Mouse (Mus musculus) cerebral cortex, adult 2 months (tissue): ENCODE data around the gene Begain.

Experiments
- WGBS: fragments of 180-500 bp; shearing (Covaris S2); methylation state at CpG from one replicate; pipeline ENCODE4 v1.1.7; 2018; 5-methylcytosine and 5-hydroxymethylcytosine counted together

The Begain gene

DNA sequence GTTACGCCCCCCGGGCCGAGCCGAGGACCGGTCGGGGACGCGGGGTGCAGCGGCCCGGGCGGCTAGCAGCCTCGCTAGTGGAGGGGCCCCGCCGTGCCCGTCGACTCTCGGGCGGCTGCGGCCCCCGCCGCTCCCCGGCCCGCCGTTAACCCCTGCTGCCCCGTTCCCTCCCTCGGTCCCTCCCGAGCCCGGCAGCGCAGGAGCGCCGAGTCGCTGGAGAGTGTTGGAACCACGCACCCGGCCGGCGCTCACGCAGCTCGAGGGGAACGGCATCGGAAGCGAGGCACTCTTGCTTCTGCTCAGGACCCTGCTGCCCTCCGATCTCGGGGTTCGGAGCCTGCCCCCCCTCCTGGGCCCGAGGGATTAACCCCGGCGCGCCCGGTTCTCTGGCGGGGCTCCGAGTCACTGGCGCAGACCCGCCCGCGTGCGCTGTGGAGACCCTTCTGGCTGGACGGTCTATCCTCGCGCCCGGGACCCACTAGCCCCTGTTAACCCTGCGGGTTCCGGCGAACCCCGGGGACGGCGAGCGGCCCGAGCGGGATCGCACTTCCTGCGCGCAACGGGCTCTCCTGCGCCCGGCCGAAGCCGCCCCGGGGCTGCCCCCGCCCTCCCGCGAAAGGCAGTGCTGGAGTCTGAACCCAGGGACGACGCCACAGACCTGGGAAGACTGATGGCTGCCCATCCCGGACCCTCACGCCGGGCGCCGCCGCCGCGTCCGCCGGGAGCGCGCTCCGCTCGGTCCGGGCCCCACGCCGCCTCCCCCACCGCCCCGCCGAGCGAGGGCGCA, 14.8 kb downstream of the Begain start:
- WGBS = under 1% methylated on average over 90 of the region's 105 CpGs

DNA sequence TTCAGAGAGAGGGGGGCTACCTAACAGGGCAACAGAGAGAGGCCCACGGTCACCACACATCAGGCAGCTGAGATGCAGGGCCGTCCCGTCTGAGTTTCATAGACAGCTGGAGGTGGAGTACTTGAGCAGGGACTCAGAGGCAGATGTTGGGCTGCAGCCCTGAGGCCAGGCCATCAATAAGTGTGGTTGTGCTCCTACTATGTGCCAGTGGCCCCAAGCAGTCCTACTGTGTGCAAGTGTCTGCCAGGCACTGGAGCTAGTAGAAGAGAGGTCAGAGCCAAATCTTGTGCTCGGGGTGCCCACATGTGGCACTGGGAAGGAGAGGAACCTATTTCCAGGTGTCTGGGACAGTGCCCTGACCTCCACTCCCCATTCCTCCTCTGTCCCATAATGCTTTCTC, 18.1 kb downstream of the Begain start:
- 88% methylated on average over 4 of the region's 4 CpGs for WGBS

DNA sequence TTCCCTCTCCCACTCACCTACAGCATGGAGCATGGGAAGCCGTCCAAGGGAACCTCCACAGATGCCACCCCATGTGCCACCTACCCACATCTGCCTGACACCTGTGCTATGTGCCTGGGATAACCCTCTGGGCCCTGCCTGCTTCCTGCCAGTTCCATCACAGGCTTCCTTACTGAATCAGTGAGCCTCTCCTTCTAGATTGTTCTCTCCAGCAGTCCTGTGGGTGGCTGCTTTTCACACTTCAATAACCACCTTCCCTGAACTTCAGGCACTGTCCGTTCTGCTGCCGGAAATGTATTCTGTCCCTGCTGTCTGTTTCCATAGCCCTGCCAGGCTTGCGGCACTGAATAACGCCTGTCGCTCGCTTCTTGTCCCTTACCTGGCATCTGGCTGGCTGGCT, 22.4 kb downstream of the Begain start:
- WGBS = 55% methylated on average over 7 of the region's 7 CpGs

DNA sequence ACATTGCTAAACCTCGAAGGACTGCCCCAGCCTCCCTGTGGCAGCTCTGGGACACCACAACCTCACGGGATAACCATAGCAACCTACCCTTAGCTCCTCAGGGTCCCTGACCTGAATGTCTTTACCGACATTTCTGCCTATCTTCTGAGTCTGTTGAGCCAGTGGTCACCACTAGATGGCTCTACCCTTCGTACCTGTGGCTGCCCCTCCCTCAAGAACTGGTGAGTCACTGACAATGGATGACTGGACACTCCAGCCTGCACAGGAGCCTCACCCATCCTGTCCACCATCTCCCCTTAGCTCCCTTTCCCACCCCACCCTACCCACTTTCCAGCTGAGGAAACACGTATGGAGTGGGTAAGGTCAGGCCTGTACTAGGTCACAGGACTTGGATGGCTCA, 23.5 kb downstream of the Begain start:
- WGBS = 31% methylated on average over 5 of the region's 5 CpGs

DNA sequence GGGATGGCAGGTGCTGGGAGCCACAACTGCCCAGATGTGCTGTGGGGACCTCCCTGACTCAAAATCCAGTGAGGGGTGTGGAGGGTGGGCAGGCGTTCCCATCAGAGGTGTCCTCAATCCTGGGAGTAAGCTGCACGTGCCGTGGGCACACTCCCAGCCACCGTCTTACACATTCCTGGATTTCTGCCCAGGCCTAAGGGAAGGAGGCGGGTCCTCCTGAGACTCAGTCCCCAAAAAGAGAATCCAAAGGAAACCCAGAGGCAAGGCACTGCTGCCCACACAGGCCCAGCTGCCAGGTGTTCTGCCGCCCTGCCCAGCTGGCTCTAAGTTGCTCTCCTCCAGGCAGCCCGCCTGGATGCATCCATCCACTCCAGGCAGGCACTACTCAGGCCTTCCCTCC, 28.7 kb downstream of the Begain start:
- 35% methylated on average over 7 of the region's 7 CpGs for WGBS

DNA sequence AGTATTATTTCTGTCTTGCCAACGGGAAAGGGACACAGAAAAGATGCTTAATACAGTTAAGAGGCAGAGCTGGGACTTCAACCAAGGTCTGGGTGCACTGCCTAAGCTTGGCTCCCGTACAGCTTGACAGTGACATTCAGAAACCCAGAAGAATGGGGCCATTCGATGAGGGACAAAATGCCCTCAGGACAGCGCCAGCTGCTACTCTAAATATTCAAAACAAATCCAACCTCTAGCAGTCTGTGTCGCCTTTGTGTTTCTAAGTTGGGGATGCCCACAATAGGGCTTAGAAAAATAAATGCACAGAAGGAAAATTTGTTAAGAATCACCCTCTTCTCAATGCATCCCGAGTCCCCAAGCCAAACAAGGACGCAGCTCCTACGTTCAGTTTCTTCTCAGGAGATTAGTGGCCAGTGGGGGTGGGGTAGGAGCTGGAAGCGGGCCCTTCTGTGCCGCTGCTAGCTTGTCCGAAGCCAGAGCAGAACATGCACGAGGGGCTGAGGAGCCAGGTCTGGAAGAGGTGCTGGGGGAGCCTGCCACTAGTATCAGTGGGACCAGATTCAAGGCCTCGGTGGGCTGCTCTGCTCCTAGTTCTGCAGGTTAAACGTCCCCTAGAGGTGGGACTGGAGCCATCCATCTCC, 29.7 kb downstream of the Begain start:
- 37% methylated on average over 14 of the region's 14 CpGs for whole genome bisulfite sequencing

DNA sequence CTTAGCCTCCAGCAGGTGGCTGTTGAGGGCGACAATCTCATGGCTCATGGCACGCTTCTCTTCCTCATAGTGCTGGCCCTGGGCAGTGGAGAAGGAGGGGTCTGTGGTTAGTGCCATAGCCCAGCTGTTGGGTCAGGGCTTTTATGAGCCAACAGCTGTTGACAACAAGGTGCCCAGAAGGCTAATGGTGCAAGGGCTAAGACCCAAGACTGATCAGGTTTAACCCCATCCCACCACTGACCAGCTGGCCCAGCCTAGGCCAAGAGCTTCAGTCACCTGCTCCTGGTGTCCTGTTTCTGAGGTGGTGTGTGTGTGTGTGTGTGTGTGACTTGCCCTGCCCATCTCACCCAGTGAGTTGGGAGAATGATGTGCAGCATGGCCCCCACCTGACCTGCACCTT, 31.0 kb downstream of the Begain start:
- 91% methylated on average over 2 of the region's 2 CpGs for WGBS

DNA sequence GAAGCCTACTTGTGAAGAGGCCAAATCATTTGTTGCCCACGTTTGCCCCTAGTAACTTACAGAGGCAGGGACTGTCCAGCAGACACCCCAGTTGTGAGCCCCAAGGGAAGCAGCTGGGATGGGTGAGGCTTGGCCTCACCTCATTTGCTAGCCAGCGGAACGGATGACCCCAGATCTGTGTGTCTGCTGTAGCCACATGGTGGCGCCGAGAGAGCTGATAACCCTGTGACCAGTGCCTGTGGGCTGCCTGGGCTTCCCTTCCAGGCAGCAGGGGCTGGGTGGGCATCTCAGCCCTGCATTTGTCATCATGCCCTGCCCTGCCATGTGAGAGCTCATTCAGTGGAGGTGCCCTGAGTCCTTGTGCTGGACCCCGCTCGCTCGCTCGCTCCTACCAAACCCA, 44.2 kb downstream of the Begain start:
- 83% methylated on average over 9 of the region's 9 CpGs for WGBS

DNA sequence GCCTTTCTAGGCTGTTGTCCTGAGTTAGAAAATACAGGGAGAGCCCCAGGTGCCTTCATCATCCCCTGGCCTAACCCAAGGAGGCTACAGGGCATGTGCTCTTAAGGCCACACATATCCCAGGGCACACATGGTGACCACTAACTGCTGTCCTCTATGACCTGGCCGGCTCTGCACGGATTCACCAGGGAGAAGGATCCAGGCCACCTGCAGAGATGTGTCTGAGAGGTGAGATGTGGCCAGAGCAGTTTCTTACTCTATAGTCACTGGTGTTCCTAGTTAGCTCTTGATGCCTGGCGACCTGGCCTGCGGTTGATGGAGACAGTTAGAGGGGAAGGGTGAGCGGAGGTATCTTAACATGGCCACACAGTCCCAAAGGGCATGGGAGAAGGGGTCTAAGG, 45.1 kb downstream of the Begain start:
- 91% methylated on average over 5 of the region's 5 CpGs for WGBS

DNA sequence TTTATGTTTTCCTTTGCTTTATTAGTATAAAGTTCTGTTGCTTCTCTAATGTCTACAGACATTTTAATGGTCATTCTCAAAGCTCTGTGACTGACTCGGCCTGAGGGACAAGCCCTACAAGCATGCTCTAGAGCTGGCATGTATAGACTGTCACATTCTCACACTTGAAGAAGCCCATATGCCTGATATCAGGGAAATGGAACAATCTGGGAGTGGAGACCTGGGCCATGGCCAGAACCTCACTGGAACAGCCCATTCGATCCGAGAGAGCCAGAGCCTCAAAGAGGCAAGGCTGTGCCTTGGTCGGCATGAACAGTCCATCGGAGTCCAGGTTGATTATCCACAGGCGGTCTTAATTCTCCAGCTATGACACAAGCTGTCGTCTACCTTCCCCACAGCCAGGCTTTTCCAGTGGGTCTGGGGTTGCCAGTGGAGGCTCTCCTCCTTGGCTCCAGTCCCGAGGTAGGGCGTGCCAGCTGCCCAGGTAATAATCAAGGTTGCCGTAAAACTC, 45.8 kb downstream of the Begain start:
- 83% methylated on average over 10 of the region's 10 CpGs for WGBS

DNA sequence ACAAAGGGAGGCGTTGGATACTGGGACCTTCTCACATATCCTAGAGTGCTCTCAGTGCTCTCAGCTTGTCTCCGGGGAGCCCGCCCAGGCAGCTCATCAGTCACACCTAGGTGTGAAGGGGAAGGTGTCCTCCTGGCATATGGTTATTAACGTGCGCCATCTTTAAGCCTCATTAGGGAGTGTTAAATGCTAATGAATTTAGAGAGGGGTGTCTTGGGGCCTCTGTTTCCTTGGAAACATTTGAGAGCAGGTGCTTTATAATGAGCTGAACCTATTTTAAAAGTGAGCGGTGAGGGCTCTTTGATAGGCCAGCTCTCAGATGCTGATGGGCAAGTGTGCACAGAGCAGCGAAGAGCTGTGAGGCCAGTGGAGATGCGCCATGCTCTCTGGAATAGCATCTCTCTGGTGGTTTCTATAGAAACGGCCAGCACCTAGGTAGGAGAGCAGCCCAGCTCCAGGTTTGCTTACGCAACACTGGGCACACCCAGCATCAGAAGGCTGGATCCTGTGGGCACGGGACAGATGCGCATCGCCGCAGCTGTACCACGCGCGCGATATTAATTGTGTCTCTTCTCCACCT, 57.9 kb downstream of the Begain start:
- WGBS = 62% methylated on average over 18 of the region's 18 CpGs

DNA sequence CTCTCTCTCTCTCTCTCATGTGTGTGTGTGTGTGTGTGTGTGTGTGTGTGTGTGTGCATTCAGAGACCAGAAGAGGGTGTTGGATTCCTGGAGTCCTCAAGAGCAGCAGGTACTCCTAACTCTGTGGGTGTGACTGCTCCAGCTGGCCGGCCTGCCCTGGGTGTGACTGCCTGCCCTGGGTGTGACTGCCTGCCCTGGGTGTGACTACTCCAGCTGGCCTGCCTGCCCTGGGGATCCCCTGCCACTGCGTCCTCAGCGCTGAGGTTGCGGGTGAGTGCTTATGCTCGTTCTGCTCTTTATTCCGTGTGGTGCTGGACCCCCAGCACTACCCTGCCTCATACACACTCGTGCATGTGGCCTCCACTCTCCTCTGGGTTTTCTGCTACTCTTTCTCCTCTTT, 65.0 kb downstream of the Begain start:
- 87% methylated on average over 7 of the region's 7 CpGs for WGBS

DNA sequence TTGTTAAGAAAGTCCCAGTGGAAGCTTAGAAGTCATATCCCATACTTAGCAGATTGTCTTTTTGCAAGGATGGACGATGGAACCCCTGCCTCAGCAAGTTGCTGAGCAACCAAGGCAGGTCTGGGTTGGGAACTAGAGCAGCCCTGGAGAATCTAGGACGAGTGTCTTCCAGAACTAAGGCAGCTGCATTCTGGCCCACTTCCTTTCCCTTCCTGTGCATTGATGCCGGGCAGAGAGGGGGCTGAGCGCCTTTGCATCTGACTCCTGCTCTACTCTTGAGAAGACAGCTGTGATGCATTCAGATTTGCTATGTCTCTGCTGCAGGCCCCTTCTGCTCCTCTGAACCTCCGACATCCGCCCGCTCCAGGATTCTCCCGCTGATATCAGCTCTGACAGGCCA, 70.8 kb downstream of the Begain start:
- 73% methylated on average over 8 of the region's 8 CpGs for WGBS

DNA sequence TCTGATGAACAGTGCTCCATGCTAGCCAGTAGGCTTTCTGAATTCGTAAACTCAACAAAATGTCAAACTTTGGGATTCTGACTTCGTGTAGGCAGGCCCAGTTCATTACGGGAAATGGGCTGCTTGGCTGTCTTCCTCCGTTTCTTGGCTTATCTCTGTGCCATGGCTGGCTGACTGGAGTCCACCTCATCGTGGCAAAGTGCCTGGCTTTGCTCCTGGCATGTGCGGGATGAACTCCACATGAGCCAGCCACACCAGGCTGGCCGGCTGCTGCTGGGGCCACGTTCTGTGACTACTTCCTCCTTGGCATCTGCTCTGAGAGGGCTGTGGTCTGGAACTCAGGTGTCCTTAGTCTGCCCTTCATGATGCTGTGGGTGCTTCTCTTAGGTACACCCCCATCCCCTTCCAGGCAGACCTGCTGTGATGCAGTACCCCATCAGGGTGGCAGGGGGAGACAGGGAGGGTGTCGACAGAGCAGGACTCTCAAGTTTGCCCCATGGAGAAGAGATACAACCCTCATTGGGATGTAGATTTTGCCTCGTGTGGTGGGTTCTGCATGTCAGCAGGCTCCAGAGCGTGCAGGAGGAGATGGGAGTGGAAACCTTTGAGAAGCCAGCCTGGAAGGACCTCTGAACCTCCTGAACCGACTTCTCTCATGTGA, 71.9 kb downstream of the Begain start:
- WGBS = 79% methylated on average over 12 of the region's 12 CpGs

DNA sequence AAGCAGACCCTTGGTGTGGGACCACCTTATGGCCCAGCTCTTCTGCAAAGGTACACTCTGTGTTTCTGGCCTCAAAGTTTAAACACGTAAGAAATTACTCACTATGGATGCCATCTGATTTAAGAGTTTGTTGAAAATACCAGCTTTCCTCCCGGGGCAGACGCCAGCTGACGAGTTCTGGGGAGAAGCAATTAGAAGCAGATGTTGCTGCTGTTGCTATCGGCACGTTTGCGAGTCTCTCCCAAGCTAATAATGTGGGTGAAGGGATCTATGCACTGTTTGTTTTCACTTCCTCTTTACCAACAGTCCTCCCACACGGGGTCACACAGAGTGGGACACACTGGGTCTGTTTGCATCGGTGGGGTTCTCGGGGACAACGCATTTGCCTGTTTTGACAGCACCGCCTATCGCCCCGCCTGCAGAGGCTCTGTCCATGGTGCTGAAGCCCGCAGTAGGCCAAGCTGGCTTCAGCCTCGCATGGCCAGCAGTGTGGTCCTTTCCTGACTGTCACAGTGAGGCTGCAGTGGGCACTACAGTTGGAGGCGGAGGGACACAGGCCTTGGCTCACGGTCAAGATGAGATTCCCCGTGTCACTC, 73.5 kb downstream of the Begain start:
- 47% methylated on average over 19 of the region's 19 CpGs for WGBS

DNA sequence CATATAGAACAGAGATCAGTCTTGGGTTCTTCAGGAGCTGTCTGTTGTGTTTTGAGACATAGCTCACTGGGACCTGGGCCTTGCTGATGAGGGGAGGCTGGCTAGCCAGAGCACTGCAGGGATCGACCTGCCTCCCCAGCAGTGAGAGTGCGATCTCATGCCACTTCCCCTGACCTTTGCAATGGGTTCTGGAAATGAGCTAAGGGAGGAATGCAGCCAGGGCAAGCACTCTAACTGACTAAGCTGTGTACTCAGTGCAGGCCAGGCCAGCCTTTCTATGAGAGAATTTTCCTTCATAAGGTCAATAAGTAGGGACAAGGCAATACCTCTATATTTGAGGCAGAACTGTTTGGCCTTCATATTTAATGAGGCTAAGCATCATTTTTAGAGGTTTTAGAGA, 75.0 kb downstream of the Begain start:
- WGBS = 81% methylated on average over 2 of the region's 2 CpGs

DNA sequence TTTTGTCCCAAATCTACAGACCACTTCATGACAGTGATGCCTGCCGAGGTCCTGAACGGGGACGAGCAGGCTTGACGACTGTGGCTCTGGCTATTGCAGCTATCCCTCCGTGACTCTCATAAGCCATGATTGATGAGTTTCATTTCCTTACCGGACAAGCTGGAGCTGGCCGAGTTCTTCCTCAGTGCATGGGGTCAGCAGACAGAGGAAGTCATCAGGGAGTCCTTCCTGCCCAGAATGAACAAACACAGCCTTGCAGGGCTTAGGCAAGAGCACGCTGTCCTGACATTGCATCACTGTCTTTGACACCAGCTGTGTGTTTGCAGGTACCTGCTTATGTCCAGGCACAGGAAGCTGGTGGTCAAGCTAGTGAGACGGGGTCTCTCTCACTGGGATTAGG, 77.6 kb downstream of the Begain start:
- WGBS = 73% methylated on average over 9 of the region's 9 CpGs

DNA sequence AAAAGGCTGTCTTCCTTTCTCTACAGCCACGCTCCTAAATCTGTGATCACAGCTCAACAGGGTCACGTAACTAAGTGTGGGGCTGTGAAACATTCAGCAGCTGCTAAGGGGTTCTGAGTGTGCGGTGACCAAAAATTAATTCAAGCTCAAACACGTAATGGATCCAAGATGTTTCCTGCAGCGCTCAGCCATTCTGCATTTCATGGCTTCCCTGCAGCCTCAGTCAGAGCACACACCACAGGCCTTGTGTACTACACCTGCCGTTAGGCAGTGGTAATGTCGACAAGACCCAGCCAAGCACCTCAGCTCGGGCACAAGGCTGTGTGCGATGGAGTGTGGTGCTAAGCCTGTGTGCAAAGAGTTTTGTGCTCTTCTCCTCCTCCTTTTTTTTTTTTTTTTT, 80.6 kb downstream of the Begain start:
- WGBS = 89% methylated on average over 9 of the region's 9 CpGs

DNA sequence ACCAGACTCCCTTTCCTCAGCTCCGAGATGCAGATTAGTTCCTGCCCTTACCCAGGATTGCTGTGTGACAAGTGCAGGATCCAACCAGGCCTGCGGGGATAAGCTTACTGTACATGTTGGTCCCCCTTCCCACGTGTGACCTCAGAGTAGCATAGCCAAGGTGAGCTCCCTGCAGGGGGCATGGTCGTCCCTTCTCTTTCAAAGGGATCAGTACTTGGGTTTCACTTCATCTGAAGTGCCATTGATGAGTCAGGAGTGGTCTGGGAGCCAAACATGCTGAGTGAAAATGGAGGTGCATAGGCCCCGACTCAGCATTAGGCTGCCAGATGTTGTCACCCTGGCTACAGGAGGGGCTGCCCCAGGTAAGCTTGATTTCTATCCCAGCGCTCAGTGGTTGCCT, 83.0 kb downstream of the Begain start:
- 84% methylated on average over 6 of the region's 6 CpGs for WGBS

DNA sequence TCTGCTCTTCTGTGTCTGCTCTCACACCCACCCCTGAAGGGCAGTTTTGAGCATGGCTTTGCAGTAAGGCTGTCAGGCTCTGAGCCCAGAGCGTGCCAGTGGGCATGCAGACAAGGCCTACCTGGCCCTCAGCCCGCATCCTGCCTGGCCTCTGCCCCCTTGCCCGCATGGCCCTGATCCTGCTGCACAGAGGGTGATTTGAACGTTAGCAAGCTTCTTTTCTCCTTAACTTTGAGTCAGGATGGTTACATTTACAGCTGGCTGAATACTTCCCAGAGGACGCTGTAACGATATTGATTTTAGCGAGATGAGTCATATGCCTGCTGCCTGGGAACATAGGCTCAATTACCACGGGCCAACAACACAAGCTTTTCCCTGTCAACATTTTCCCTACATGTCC, 83.5 kb downstream of the Begain start:
- WGBS = 61% methylated on average over 8 of the region's 8 CpGs

DNA sequence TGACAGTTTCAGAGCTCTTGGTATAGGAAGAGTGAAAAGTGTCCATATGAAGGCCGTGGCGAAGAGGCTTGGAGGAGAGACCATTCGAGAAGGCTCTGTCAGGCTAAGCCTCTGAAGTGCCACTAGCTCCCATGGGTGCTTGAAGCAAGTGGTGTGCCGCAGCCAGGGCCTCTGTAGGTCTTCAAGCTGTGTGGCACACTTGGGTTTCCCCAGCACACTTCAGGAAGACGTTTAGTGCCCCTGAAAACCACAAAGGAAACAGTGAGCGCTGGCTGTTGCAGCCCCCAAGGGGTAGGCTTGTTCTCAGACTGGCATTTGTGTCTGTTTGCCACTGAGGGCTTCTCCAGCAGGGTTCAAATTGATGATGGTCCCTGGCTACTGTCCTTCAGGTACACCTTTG, 84.5 kb downstream of the Begain start:
- 95% methylated on average over 6 of the region's 6 CpGs for WGBS

DNA sequence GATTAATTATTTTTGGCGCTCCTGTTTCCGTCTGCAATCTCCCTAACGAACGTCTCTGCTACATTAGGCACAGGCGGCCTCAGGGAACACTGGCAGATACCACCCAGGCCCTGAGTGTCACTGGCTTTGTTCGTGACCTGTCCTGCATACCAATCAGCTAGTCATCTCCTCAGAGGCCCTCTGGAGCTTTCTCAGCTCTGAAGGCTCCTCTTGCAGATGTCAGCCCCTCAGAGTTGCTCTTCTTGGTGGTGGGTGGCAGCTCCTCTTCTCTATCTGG, 85.4 kb downstream of the Begain start:
- WGBS = 88% methylated on average over 6 of the region's 6 CpGs
